Mouse (Mus musculus): ENCODE measurements at regions not wholly inside any gene's neighbourhood (a gene's known extent, or its start where the extent isn't known, plus 50 kb on each side); places are given as distances from the start of the nearest gene placed in this dataset.

- DNase-seq: no peak
These were observed 109.6 kb upstream of the Habp2 start for GRCm38 (mm10) chr19:56177231-56177745.

- DNase-seq: no peak
These were observed 101.2 kb upstream of the Habp2 start for GRCm38 (mm10) chr19:56185756-56186155.

- no peak for DNase-seq
These were observed 97.8 kb upstream of the Habp2 start for GRCm38 (mm10) chr19:56189185-56189584.

GRCm38 (mm10) chr19:56190222-56190621 lies 96.7 kb upstream of the Habp2 start:
- no peak for DNase-seq

GRCm38 (mm10) chr19:56198474-56199236 lies 88.3 kb upstream of the Habp2 start:
- no peak for DNase-seq

- DNase-seq: no peak
These were observed 87.4 kb upstream of the Habp2 start for GRCm38 (mm10) chr19:56199401-56200150.

- DNase-seq: peak in 1 of 2 experiments; percentile 13
These were observed 85.8 kb upstream of the Habp2 start for GRCm38 (mm10) chr19:56201007-56201682.

GRCm38 (mm10) chr19:56201738-56202480 lies 85.0 kb upstream of the Habp2 start:
- DNase-seq: peak; percentile 18 to 33

GRCm38 (mm10) chr19:56202481-56203130 lies 84.3 kb upstream of the Habp2 start:
- peak; percentile 7 to 26 for DNase-seq

GRCm38 (mm10) chr19:56218536-56218935 lies 68.4 kb upstream of the Habp2 start:
- no peak for DNase-seq

- DNase-seq: no peak
These were observed 66.1 kb upstream of the Habp2 start for GRCm38 (mm10) chr19:56220724-56221407.

GRCm38 (mm10) chr19:56222496-56222895 lies 64.4 kb upstream of the Habp2 start:
- no peak for DNase-seq

- no peak for DNase-seq
These were observed 61.9 kb upstream of the Habp2 start for GRCm38 (mm10) chr19:56225039-56225438.

- DNase-seq: no peak
These were observed 61.4 kb upstream of the Habp2 start for GRCm38 (mm10) chr19:56225518-56225917.

GRCm38 (mm10) chr19:56228586-56228985 lies 58.4 kb upstream of the Habp2 start:
- no peak for DNase-seq

- DNase-seq: no peak
These were observed 55.5 kb upstream of the Habp2 start for GRCm38 (mm10) chr19:56231430-56231829.

- DNase-seq: no peak
These were observed 55.1 kb upstream of the Habp2 start for GRCm38 (mm10) chr19:56231849-56232248.

GRCm38 (mm10) chr19:56232269-56232668 lies 54.7 kb upstream of the Habp2 start:
- no peak for DNase-seq

GRCm38 (mm10) chr19:56232950-56233349 lies 54.0 kb upstream of the Habp2 start:
- DNase-seq: no peak

GRCm38 (mm10) chr19:56235040-56235439 lies 51.9 kb upstream of the Habp2 start:
- no peak for DNase-seq

Data from adrenal gland, postnatal 36 days (tissue).